Mouse (Mus musculus) cerebellum, adult 11 months (tissue): ENCODE data around the gene Ngp.

Experiments
- DNase-seq: peaks from one replicate; pipeline ENCODE4 v3.0.0; 2022

The Ngp gene

GRCm38 (mm10) chr9:110440049-110440448 is 20.5 kb downstream of the Ngp start:
- no peak for DNase-seq

- DNase-seq: no peak
These were observed 21.0 kb downstream of the Ngp start for GRCm38 (mm10) chr9:110440559-110440958.

GRCm38 (mm10) chr9:110448356-110448755 is 28.8 kb downstream of the Ngp start:
- DNase-seq: no peak

GRCm38 (mm10) chr9:110448857-110449617 is 29.5 kb downstream of the Ngp start:
- peak; percentile 62 for DNase-seq

GRCm38 (mm10) chr9:110452523-110452922 is 33.0 kb downstream of the Ngp start:
- no peak for DNase-seq

- no peak for DNase-seq
These were observed 38.4 kb downstream of the Ngp start for GRCm38 (mm10) chr9:110457926-110458325.

- no peak for DNase-seq
These were observed 39.7 kb downstream of the Ngp start for GRCm38 (mm10) chr9:110459145-110459727.

GRCm38 (mm10) chr9:110460884-110461815 is 41.6 kb downstream of the Ngp start:
- DNase-seq: no peak

GRCm38 (mm10) chr9:110462321-110462720 is 42.8 kb downstream of the Ngp start:
- no peak for DNase-seq

GRCm38 (mm10) chr9:110463983-110464591 is 44.5 kb downstream of the Ngp start:
- no peak for DNase-seq

- no peak for DNase-seq
These were observed 45.8 kb downstream of the Ngp start for GRCm38 (mm10) chr9:110465336-110465735.

- no peak for DNase-seq
These were observed 46.6 kb downstream of the Ngp start for GRCm38 (mm10) chr9:110466179-110466578.
